Mouse (Mus musculus) E14TG2a.4 (cell line): ENCODE results near the gene Ostm1.

Source experiments
- H3K27me3 ChIP-seq: 2 replicates; pipeline ENCODE4 v1.6.1; 2014; ENCODE audit warnings: low read length, control low read depth; ENCODE audit not compliant: insufficient read depth
- H3K36me3 ChIP-seq: 2 replicates; pipeline ENCODE4 v1.6.1; 2014; ENCODE audit warnings: low read length, control low read depth; ENCODE audit not compliant: insufficient read depth
- H3K4me1 ChIP-seq: replicated peaks from 2 replicates; pipeline ENCODE4 v1.6.1; 2014; ENCODE audit warnings: low read depth, low read length, control low read depth
- H3K4me3 ChIP-seq: replicated peaks from 2 replicates; pipeline ENCODE4 v1.5.1; 2014; ENCODE audit warnings: mild to moderate bottlenecking, low read length
- H3K9me3 ChIP-seq: 2 replicates; pipeline ENCODE4 v1.6.1; 2014; ENCODE audit warnings: low read length, control low read depth
- CTCF ChIP-seq: conservative IDR thresholded peaks from 2 replicates; pipeline ENCODE4 v1.5.1; 2014; ENCODE audit warnings: low read length
- NANOG ChIP-seq: IDR thresholded peaks from 2 replicates; pipeline ENCODE4 v1.6.1; 2014; ENCODE audit warnings: borderline replicate concordance, low read length, mixed read lengths
- POU5F1 ChIP-seq: IDR thresholded peaks from 2 replicates; pipeline ENCODE4 v1.6.1; 2014; ENCODE audit warnings: low read length, borderline replicate concordance

Ostm1 gene

GRCm38 (mm10) chr10:42692794-42693193 is 109.2 kb downstream of the Ostm1 start:
- H3K36me3 ChIP-seq, result no peaks in the 10 kb centered on the region
- no peaks in the 10 kb centered on the region for H3K27me3 ChIP-seq
- no peak for TF ChIP-seq CTCF
- no peak for TF ChIP-seq NANOG
- no peak for TF ChIP-seq POU5F1
- no peaks in the 10 kb centered on the region for H3K9me3 ChIP-seq
- no peak overlapping the region for H3K4me3 ChIP-seq
- H3K4me1 ChIP-seq, result peaks cover 17% of the 10 kb centered on the region

GRCm38 (mm10) chr10:42693482-42693881 is 109.9 kb downstream of the Ostm1 start:
- Histone ChIP-seq H3K4me1 (peaks cover 10% of the 10 kb centered on the region), H3K27me3 (no peaks in the 10 kb centered on the region), H3K9me3 (no peaks in the 10 kb centered on the region), H3K4me3 (no peak overlapping the region), H3K36me3 (peaks cover 6% of the 10 kb centered on the region)
- TF ChIP-seq POU5F1, result no peak

- TF ChIP-seq NANOG (no peak), CTCF (no peak), POU5F1 (no peak)
- no peaks in the 10 kb centered on the region for H3K27me3 ChIP-seq
- H3K4me1 ChIP-seq, result peaks cover 9% of the 10 kb centered on the region
- H3K4me3 ChIP-seq, result no peak overlapping the region
- peaks cover 22% of the 10 kb centered on the region for H3K36me3 ChIP-seq
- no peaks in the 10 kb centered on the region for H3K9me3 ChIP-seq
Observed at GRCm38 (mm10) chr10:42696361-42696760, 112.7 kb downstream of the Ostm1 start.

DNA sequence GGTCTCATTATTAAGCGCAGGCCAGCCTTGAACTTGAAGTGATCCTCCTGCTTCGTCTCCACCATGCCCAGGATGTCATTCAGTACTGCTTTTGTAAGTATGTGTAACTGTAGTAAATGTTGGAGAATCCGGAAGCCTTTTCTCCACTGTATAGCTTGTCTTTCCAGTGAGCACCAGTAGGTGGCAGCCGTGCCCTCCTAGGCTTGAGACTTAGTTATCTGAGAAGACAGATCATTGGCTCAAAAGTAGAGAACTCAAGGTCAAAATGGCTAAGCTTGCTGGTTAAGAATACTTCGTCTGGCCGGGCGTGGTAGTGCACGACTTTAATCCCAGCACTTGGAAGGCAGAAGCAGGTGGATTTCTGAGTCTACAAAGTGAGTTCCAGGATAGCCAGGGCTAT is 113.4 kb downstream of the Ostm1 start:
- Histone ChIP-seq H3K9me3 (no peaks in the 10 kb centered on the region), H3K4me3 (no peak overlapping the region), H3K27me3 (no peaks in the 10 kb centered on the region), H3K4me1 (peaks cover 9% of the 10 kb centered on the region), H3K36me3 (peaks cover 28% of the 10 kb centered on the region)
- no peak for TF ChIP-seq POU5F1
- TF ChIP-seq CTCF, result peak; percentile 85
- TF ChIP-seq NANOG, result no peak

DNA sequence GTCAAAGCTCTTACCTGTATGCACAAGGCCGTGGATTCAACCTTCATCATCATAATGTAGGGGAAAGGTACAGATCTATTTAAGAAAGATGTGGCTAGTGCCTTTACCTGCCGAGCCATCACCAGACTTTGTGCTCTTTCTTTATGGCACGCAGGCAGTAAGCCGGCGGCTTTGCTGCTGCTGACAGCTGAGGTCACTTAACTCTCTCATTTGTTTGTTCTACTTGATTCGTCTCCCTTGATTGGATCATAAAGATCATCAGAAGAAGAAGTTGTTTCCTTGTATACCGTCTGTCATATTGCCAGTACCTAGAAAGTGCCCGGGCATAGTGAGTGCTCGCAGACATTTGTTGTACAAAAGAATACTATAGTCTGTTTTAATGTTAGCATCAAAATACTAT is 114.8 kb downstream of the Ostm1 start:
- H3K4me1 ChIP-seq, result peaks cover 9% of the 10 kb centered on the region
- no peaks in the 10 kb centered on the region for H3K9me3 ChIP-seq
- TF ChIP-seq NANOG, result no peak
- TF ChIP-seq POU5F1, result no peak
- no peak for TF ChIP-seq CTCF
- H3K36me3 ChIP-seq, result peaks cover 33% of the 10 kb centered on the region
- no peak overlapping the region for H3K4me3 ChIP-seq
- H3K27me3 ChIP-seq, result no peaks in the 10 kb centered on the region

- Histone ChIP-seq H3K9me3 (no peaks in the 10 kb centered on the region), H3K4me3 (no peak overlapping the region), H3K4me1 (peaks cover 9% of the 10 kb centered on the region), H3K27me3 (no peaks in the 10 kb centered on the region), H3K36me3 (peaks cover 37% of the 10 kb centered on the region)
- no peak for TF ChIP-seq POU5F1
- TF ChIP-seq NANOG, result no peak
- no peak for TF ChIP-seq CTCF
Observed at GRCm38 (mm10) chr10:42698994-42699393, 115.4 kb downstream of the Ostm1 start.

DNA sequence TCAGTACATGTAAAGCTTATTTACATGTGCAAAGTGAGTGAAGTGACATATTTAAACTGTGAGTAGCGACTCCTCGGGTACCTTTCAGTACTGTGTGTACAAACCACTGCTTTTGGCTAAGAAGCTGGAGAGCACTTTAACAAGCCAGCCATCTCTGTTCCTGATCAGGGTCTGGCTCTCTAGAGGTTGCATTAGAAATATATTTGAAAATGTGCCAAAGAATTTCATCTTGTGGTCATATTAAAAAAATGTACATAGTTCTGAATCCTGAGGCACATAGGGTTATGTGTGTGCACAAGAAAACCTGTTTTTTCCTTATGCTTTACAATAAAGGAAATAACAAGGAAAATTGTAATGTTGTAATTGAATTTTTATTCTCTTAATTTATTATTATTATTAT is 118.5 kb downstream of the Ostm1 start:
- Histone ChIP-seq H3K9me3 (peaks cover 6% of the 10 kb centered on the region; the same call in 1 of the 2 replicates), H3K4me3 (no peak overlapping the region), H3K4me1 (peaks cover 3% of the 10 kb centered on the region), H3K36me3 (peaks cover 41% of the 10 kb centered on the region), H3K27me3 (no peaks in the 10 kb centered on the region)
- TF ChIP-seq NANOG (no peak), POU5F1 (no peak), CTCF (no peak)

DNA sequence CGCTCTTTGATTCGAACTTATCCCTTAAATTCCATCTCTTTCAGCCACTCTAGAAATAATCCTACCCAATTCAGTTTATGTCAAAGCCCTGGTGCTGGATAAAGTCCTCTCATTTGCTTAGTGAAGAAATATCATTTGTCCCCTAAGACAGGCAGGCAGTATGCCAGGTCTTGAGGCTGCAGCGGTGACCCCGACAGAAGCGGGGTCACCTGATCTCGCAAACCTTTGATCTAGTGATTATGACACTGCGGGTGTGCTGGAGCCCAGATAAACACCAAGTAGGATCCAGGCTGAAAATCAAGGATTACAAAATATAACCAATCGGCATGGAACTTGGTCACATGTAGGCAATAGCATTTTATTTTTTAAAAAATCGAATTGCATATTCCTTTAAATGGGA is 131.1 kb downstream of the Ostm1 start:
- TF ChIP-seq CTCF (no peak), NANOG (no peak), POU5F1 (no peak)
- H3K4me1 ChIP-seq, result peaks cover 22% of the 10 kb centered on the region
- peaks cover 18% of the 10 kb centered on the region for H3K27me3 ChIP-seq
- no peak overlapping the region for H3K4me3 ChIP-seq
- H3K36me3 ChIP-seq, result no peaks in the 10 kb centered on the region
- peaks cover 3% of the 10 kb centered on the region; the same call in 1 of the 2 replicates for H3K9me3 ChIP-seq

- peaks cover 22% of the 10 kb centered on the region for H3K4me1 ChIP-seq
- no peak overlapping the region for H3K4me3 ChIP-seq
- H3K9me3 ChIP-seq, result no peaks in the 10 kb centered on the region
- H3K36me3 ChIP-seq, result no peaks in the 10 kb centered on the region
- peaks cover 18% of the 10 kb centered on the region for H3K27me3 ChIP-seq
- no peak for TF ChIP-seq CTCF
- TF ChIP-seq NANOG, result no peak
- TF ChIP-seq POU5F1, result no peak
Observed at GRCm38 (mm10) chr10:42715366-42716035, 131.9 kb downstream of the Ostm1 start.
